Mouse (Mus musculus): Measurements from ENCODE around the gene Slc27a3. TPM values are rescaled to one million over a fixed set of nuclear protein-coding genes. Genes with fewer than 3 reads are reported as not detected.

The Slc27a3 gene
- total RNA-seq, 2 experiments from 2014 or later: not detected

- no peak for ATAC-seq (replicated peaks; ENCODE audit: low FRiP score, poor library complexity, severe bottlenecking)
Observed at GRCm38 (mm10) chr3:90392661-90393060, 2.9 kb upstream of the Slc27a3 start.

DNA sequence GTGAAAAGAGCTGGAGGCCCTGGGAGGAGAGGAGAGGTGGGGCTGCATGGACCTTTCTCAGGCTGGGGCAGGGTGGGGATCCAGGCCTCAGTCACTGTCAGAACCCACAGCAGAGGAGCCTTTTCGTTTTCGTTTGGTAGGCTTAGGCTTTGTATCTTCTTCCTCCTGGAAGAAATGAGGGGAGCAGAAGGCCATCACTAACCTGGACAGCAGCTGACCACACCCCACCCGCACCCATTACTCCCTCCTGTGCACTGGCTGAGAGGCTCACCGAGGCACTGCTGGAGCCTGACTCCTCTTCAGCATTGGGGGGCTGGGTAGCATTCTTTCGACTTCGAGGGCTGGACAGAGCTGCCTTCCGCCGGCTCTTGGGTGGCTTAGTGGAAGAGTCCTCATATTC, 2.2 kb upstream of the Slc27a3 start:
- no peak for ATAC-seq (replicated peaks; ENCODE audit: low FRiP score, poor library complexity, severe bottlenecking)

- ATAC-seq (replicated peaks; ENCODE audit: low FRiP score, poor library complexity, severe bottlenecking): no peak
Observed at GRCm38 (mm10) chr3:90391004-90391403, 1.3 kb upstream of the Slc27a3 start.

DNA sequence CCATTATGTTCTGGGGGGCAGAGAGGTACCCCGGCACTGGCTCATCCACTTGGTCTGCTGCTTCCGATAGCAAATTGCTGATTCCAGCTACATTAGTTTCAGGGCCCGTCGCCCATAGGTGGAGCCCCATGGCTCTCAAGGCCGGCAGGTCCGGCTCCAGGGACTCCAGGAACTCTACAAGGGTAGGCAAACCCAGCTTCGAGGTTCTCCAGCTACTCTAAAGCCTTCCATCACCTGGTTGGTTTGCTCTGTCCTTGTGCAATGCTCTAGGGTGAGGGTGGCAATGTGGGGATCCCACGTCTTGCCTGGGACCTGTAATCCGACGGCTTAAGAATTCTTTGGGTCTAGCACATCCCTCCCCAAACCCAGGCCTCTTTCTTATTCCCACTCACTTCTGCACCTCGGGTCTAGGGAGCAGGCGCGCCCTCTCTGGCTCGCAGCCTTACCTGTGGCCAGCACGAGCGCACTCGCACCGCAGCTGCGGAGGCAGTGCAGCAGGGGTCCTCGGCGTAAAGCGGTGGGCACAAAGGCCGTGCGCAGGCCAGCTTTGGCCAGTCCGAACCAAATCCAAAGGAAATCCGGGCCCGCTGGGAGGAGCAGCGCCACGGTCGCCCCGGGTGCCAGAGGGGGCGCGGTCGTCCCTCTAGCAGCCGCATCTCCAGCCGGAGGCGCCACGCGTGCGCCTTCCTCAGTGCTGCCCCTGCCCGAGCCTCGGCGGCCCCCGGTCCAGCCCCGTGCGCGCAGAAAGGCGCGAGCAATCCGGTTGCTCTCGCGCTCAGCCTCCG, 820 bp downstream of the Slc27a3 start:
- no peak for ATAC-seq (replicated peaks; ENCODE audit: low FRiP score, poor library complexity, severe bottlenecking)

- no peak for ATAC-seq (replicated peaks; ENCODE audit: low FRiP score, poor library complexity, severe bottlenecking)
Observed at GRCm38 (mm10) chr3:90388192-90388591, 1.5 kb downstream of the Slc27a3 start.

DNA sequence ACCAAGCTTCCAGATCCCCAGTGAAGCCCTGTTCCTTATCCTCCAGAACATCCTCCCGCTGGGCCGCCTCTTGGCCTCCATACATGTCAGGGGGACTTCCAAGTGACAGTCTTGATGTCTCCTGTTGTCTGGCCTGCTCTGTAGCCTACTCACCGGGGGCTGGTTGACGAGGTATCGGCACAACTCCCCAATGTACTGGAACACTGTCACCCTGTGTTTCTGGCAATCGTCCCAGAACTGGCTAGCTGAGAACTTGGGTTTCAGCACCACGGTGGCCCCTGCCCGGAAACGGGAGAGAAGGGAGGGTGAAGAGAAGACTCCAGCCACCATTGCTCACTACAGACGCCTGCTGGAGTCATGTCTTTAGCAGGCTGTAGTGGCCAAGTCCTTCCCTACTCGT, 2.3 kb downstream of the Slc27a3 start:
- ATAC-seq (replicated peaks; ENCODE audit: low FRiP score, poor library complexity, severe bottlenecking): no peak

DNA sequence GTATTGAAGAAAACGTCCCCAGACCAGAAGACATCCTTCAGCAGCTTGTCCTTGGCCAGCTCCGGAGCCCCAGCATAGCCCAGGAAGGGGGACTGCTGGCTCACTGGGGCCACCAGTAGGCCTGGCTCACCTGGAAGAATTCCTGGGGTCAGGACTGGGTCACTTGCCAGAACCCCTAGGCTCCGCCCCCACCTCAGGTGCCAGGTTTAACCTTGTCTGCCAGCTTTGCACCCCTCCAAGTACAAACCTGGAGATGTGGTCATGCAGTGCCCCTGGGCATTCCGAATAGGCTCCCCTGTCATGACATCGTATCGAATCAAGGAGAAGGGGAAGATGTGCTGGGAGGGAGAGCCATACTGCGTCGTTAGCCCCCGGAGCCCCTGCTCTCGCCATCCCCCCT, 2.9 kb downstream of the Slc27a3 start:
- ATAC-seq (replicated peaks; ENCODE audit: low FRiP score, poor library complexity, severe bottlenecking): no peak

- ATAC-seq (replicated peaks; ENCODE audit: low FRiP score, poor library complexity, severe bottlenecking): no peak
Observed at GRCm38 (mm10) chr3:90384851-90385375, 4.8 kb downstream of the Slc27a3 start.

DNA sequence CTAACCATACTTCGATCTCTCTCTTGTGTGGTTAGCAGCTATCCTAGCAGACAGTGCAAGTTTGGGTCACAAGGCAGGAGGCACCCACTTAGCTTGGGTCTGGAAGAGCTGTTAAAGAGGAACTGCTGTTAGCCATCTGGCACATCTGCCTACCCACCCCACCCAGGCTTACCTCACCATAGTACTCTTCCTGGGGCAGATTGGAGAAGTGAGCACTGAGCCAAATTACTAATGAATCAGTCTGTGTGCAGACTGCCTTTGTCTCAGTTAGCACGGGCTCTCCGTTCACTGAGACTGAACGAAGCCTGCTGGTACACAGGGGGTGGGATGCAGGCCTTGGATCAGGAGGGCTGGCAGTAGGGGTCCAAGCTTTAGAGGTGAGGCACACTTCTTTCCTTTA, 6.0 kb downstream of the Slc27a3 start:
- no peak for ATAC-seq (replicated peaks; ENCODE audit: low FRiP score, poor library complexity, severe bottlenecking)

GRCm38 (mm10) chr3:90381727-90382126, 8.0 kb downstream of the Slc27a3 start:
- ATAC-seq (replicated peaks; ENCODE audit: low FRiP score, poor library complexity, severe bottlenecking): no peak

DNA sequence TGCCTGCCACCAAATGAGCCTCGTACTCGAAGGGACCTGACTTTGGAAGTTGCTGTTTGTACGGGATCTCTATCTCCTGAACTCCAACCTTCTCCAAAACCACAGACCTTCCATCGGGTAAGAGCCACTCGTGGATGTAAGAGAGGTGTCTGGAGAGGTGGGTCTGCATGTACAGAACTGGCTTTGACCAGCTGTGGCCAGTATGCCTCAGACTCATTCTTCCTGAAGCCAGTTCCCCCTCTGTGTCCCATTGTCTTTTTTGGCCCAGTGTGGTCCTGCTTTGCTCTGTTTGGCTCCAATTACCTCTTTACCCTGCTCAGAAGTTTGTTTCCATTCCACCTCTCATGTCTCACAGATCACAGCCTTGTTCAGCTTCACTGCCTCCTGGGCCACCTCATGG, 11.2 kb downstream of the Slc27a3 start:
- ATAC-seq (replicated peaks; ENCODE audit: low FRiP score, poor library complexity, severe bottlenecking): no peak

DNA sequence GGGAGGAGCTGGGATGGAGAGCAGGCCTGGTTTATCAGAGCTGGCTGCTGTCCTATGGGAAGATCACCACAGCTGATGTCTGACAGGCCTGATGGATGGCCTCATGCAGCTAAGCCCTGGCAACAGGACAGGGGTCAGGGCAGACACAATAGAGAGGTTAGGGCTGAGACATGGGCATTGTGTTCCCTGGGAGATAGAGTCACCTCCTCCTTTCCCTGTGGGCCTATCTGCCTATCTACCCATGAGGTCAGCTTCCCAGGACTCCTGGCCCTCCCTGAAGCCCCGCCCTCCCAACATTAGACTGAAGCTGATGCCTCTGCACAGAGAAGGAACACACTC, 13.5 kb downstream of the Slc27a3 start:
- ATAC-seq (replicated peaks; ENCODE audit: low FRiP score, poor library complexity, severe bottlenecking): no peak

GRCm38 (mm10) chr3:90375562-90376246, 14.0 kb downstream of the Slc27a3 start:
- no peak for ATAC-seq (replicated peaks; ENCODE audit: low FRiP score, poor library complexity, severe bottlenecking)

DNA sequence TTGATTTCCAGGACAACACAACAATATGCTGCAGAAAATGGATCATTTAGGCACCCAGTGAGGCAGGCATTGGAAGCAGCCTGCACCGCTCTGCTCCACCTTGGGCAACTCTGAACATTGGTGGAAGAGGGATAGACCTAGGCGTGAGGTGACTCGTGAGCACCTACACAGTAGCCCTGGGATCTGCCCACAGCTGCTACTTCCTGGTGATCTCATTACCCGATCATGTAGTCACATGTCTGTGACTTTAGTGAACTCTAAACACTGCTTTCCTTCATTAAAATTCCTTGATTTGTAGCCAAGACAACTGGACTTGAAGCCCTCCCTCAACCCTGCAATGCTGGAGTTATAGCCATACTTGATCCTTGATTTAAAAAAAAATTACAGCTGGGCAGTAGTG, 15.4 kb downstream of the Slc27a3 start:
- no peak for ATAC-seq (replicated peaks; ENCODE audit: low FRiP score, poor library complexity, severe bottlenecking)

DNA sequence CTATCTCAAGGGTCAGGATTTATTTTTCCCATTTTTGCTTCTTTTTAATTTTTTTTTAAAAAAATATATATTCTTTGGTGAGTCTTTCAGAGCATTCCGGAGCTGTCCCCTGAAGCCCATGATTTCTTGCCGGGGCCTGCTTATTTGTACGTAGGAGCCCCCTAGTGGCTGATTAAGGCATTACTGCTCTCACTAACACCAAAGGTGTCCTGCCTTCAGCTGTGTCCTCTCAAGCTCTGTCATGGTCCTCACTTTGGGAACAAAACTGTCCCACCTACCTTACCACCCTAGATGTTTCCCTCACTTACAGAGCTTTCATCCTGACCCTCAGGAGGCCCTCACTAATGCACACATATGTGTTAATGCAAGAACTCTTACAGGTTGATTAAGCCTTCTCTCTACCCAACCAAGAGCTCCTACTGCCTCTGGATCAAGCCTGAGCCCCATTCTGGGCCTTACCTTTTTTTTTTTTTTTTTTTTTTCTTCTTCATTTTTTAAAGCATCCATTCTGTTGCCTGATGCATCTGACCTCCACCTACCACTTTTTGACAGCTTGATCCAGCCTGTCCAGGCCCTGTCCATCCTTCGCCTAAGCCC, 16.2 kb downstream of the Slc27a3 start:
- ATAC-seq (replicated peaks; ENCODE audit: low FRiP score, poor library complexity, severe bottlenecking): peak; percentile 78

GRCm38 (mm10) chr3:90372817-90373216, 16.9 kb downstream of the Slc27a3 start:
- no peak for ATAC-seq (replicated peaks; ENCODE audit: low FRiP score, poor library complexity, severe bottlenecking)

- no peak for ATAC-seq (replicated peaks; ENCODE audit: low FRiP score, poor library complexity, severe bottlenecking)
Observed at GRCm38 (mm10) chr3:90371857-90372256, 17.9 kb downstream of the Slc27a3 start.

- no peak for ATAC-seq (replicated peaks; ENCODE audit: low FRiP score, poor library complexity, severe bottlenecking)
Observed at GRCm38 (mm10) chr3:90369041-90369440, 20.7 kb downstream of the Slc27a3 start.

GRCm38 (mm10) chr3:90367001-90367632, 22.6 kb downstream of the Slc27a3 start:
- ATAC-seq (replicated peaks; ENCODE audit: low FRiP score, poor library complexity, severe bottlenecking): no peak

GRCm38 (mm10) chr3:90362346-90362745, 27.4 kb downstream of the Slc27a3 start:
- no peak for ATAC-seq (replicated peaks; ENCODE audit: low FRiP score, poor library complexity, severe bottlenecking)

All from erythroid progenitor cell, adult 5-6 weeks (primary cell).